Mouse (Mus musculus) intestine, embryonic 15.5 days (tissue): Measurements from ENCODE around the gene Map1a. TPM values are rescaled to one million over a fixed set of nuclear protein-coding genes. Genes with fewer than 3 reads are reported as not detected.
A peak's percentile ranks its signal among the peaks of the same experiment; 100 is the strongest.

ENCODE experiments used
- ATAC-seq: fragments of 200-750 bp; cut with Nextera tagmentation; 2 replicates; pipeline ENCODE4 v1.8.0; 2017; ENCODE audit warnings: moderate TSS enrichment, moderate library complexity
- H3K27ac ChIP-seq: fragments of 300-500 bp; sonication (generic); 2 replicates; pipeline ENCODE4 v1.5.1; 2015; ENCODE audit warnings: mild to moderate bottlenecking, inconsistent platforms
- H3K27me3 ChIP-seq: fragments of 300-500 bp; sonication (generic); replicated peaks from 2 replicates; pipeline ENCODE4 v1.6.1; 2015; ENCODE audit warnings: inconsistent platforms
- H3K36me3 ChIP-seq: fragments of 300-500 bp; sonication (generic); 2 replicates; pipeline ENCODE4 v1.6.1; 2015; ENCODE audit warnings: inconsistent platforms
- H3K4me1 ChIP-seq: fragments of 300-500 bp; sonication (generic); replicated peaks from 2 replicates; pipeline ENCODE4 v1.6.1; 2015; ENCODE audit warnings: inconsistent platforms
- H3K4me2 ChIP-seq: fragments of 300-500 bp; sonication (generic); replicated peaks from 2 replicates; pipeline ENCODE4 v1.6.1; 2015; ENCODE audit warnings: mild to moderate bottlenecking, inconsistent platforms
- H3K4me3 ChIP-seq: fragments of 300-500 bp; sonication (generic); replicated peaks from 2 replicates; pipeline ENCODE4 v1.5.1; 2015; ENCODE audit warnings: inconsistent platforms
- H3K9ac ChIP-seq: fragments of 300-500 bp; sonication (generic); 2 replicates; pipeline ENCODE4 v1.6.1; 2015; ENCODE audit warnings: inconsistent platforms
- H3K9me3 ChIP-seq: fragments of 300-500 bp; sonication (generic); 2 replicates; pipeline ENCODE4 v1.6.1; 2016; ENCODE audit warnings: inconsistent platforms
- WGBS: fragments of 180-500 bp; shearing (Covaris S2); methylation state at CpG from one replicate; pipeline ENCODE4 v1.1.7; 2015; 5-methylcytosine and 5-hydroxymethylcytosine counted together
- polyA plus RNA-seq: library from polyadenylated mRNA; unstranded; fragments of >200 nt; fragmentation: Nextera tagmentation; extraction: Ambion mirVana; gene quantifications from 2 replicates; pipeline ENCODE4 v1.2.1, GENCODE M21; 2015

The Map1a gene
- polyA plus RNA-seq, 1 experiment from 2014 or later, result 2.7 TPM

DNA sequence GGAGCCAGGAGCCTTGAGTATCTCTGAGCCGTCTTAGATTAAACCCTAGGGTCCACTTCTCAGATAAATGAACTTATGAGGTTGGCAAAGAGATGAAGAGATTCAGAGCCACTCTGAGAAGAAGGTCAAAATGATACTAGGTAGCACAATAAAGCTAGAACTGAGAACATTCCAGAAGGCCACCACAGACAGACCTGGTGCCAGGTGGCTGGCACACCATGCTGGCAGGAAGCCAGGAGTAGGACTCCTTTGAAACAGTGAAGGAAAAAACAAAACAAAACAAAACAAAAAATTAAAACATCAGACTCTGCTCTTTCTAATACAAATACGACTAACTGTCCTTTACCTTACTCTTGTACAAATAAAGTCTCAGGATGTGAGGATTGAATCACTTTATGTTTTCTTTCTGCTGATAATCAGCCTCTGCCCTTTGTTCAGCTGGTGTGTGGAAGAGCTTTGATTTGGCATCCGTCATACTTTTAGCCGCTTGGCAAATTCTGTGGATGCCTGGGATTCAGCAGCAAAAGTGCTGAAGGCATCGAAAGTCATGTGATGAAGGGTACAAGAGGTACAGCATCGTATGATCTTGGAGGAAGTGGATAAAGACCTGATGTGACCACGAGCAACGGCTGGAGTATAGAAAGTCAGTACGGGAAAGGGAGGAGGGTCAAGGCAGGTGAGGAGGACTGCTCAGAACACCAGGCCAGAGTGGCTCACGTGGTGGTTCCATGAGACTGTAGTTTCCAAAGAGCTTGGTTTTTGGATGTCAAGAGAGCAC is 34.5 kb downstream of the Map1a start:
- Histone ChIP-seq H3K9ac (no peak overlapping the region), H3K27ac (no peak overlapping the region), H3K4me3 (no peak overlapping the region), H3K4me2 (no peak overlapping the region), H3K4me1 (no peaks in the 10 kb centered on the region), H3K36me3 (peaks cover 4% of the 10 kb centered on the region; the same call in 1 of the 2 replicates), H3K9me3 (no peaks in the 10 kb centered on the region), H3K27me3 (no peaks in the 10 kb centered on the region)
- 84% methylated on average over 10 of the region's 10 CpGs for WGBS
- ATAC-seq, result no peak

DNA sequence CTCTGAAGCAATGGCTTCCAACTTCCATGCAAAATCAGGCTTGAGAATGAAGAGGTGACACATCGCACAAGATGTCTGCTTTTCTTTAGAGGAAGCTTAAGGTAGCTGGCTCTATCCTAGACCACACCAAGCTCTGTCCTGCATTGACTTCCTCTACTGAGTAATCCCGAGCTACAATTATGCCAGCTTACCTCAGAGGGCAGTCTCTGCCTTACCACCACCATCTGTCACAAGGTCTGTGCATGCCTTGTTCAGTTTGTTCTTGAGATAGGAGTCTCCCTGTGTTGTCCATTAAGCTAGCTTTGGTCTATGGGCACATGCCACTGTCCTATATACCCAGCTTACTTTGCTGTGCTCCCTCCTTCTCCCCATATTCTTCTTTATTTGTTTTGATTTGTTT is 40.1 kb downstream of the Map1a start:
- 94% methylated on average over 2 of the region's 2 CpGs for WGBS
- no peaks in the 10 kb centered on the region for H3K9me3 ChIP-seq
- H3K4me3 ChIP-seq, result no peak overlapping the region
- H3K27me3 ChIP-seq, result no peaks in the 10 kb centered on the region
- H3K4me2 ChIP-seq, result no peak overlapping the region
- no peak overlapping the region for H3K27ac ChIP-seq
- no peaks in the 10 kb centered on the region for H3K4me1 ChIP-seq
- no peak for ATAC-seq
- no peaks in the 10 kb centered on the region for H3K36me3 ChIP-seq
- no peak overlapping the region for H3K9ac ChIP-seq

DNA sequence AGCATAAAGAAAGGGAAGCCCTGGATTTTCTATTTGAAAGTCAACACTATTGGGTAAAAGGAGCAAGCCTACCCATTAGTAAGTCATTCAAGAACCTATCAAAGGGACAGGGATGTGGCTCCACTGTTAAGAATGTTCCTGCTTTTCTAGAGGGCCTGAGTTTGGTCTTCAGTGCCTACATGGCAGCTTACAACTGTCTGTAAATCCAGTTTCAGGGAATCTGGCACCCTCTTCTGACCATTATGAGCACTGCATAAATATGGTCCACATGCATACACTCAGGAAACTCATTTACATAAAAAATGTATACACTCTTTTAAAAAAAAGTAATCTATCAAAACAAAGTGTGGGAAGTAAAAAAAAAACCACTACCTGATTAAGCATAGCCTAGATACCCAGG is 49.7 kb downstream of the Map1a start:
- H3K4me1 ChIP-seq, result no peaks in the 10 kb centered on the region
- no peak overlapping the region for H3K27ac ChIP-seq
- H3K9me3 ChIP-seq, result no peaks in the 10 kb centered on the region
- H3K27me3 ChIP-seq, result no peaks in the 10 kb centered on the region
- no peaks in the 10 kb centered on the region for H3K36me3 ChIP-seq
- H3K4me2 ChIP-seq, result no peak overlapping the region
- H3K4me3 ChIP-seq, result no peak overlapping the region
- no peak overlapping the region for H3K9ac ChIP-seq
- ATAC-seq, result no peak

DNA sequence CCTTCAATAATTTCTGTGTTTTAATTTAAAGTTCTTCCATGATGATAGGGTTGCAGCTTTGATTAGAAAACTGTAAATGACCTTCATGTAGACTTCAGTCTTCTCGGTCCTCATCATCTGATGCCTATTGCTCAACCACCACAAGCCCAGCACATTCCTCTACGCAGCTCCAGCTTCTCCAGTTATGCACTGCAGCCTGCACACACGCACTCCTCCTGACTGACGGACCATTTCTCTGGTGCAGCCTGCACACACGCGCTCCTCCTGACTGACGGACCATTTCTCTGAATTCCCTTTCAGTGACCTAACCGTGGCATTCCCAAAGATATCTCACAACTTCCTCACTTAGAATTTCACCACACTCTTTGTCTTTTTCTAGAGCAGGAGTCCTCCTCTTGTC is 63.8 kb downstream of the Map1a start:
- H3K27ac ChIP-seq, result no peak overlapping the region
- H3K4me2 ChIP-seq, result no peak overlapping the region
- no peaks in the 10 kb centered on the region for H3K27me3 ChIP-seq
- no peak for ATAC-seq
- H3K36me3 ChIP-seq, result no peaks in the 10 kb centered on the region
- H3K4me1 ChIP-seq, result peaks cover 4% of the 10 kb centered on the region
- WGBS, result 69% methylated on average over 8 of the region's 8 CpGs
- H3K9ac ChIP-seq, result no peak overlapping the region
- H3K4me3 ChIP-seq, result no peak overlapping the region
- no peaks in the 10 kb centered on the region for H3K9me3 ChIP-seq

DNA sequence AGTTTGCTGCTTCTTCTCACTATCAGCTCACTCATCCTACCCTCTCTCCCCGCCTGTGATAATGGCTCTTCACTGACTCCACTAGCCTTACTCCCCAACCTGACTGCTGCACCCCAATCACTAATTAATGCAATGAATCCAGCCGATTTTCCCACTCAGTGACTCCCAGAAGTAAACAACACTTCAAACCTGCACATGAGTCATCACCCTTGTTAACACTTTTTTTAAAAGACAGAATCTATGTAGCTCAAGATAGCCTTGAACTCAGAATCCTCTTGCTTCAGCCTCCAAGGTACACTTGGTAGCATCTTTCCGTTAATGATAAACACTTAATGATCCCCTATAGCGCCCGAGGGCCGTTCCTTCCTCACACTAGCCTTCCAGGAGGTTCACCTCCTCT is 65.0 kb downstream of the Map1a start:
- no peak for ATAC-seq
- peaks cover 10% of the 10 kb centered on the region for H3K4me1 ChIP-seq
- no peaks in the 10 kb centered on the region for H3K36me3 ChIP-seq
- H3K4me3 ChIP-seq, result peak overlapping the region; percentile 68
- H3K9ac ChIP-seq, result peak overlapping the region; percentile 73
- WGBS, result 5% methylated on average over 6 of the region's 6 CpGs
- peak overlapping the region; percentile 75 for H3K4me2 ChIP-seq
- 0 out of 2 replicates have a peak overlapping the region, but pooled peaks have one; percentile 14 for H3K27ac ChIP-seq
- H3K9me3 ChIP-seq, result no peaks in the 10 kb centered on the region
- no peaks in the 10 kb centered on the region for H3K27me3 ChIP-seq

DNA sequence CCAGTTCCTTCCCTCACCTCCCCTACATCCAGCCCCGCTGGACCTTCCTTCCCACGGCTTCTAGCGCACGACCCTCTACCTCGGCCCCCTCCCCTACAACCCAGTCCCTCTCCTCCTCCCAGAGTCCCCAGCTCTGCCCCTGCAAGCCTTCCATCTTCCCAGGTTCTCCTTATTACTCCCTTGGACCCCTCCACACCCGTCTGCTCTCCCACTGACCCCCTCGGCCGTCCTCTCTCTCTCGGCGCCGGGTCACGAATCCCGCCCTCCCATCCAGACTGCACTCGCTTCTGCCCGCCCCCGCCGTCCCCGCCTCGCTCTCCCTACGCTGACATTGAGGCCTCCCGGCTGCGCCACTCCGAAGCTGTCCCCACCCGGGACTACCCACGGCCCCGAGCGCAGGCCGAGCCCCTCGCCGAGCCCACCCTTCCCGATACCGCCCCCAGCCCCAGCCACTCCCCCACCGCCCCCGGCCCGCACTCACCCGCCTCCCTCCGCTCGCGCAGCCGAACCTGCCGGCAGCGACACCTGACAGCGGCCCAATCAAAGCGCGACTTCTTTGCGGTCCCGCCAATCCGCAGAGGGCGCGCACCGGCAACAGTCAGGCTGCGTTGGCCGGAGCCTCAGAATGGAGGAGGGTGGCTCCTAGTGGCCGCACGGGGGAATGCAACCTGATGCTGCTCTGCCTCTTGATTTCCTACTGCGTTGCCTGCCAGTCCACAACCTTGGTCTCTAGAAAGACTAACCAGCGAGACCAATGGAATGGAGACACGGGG is 65.6 kb downstream of the Map1a start, which contains the start of gene Ppip5k1:
Gene Ppip5k1, minus strand, starts transcription at position 577 of the 773 bp plus-strand sequence.
- no peaks in the 10 kb centered on the region for H3K27me3 ChIP-seq
- H3K4me3 ChIP-seq, result peak within 1 kb of the TSS; percentile 68
- no peaks in the 10 kb centered on the region for H3K9me3 ChIP-seq
- peaks cover 13% of the 10 kb centered on the region for H3K4me1 ChIP-seq
- 0 out of 2 replicates have a peak within 1 kb of the TSS, but pooled peaks have one; percentile 14 for H3K27ac ChIP-seq
- no peaks in the 10 kb centered on the region for H3K36me3 ChIP-seq
- under 1% methylated on average over 52 of the region's 58 CpGs for WGBS
- peak within 1 kb of the TSS; percentile 73 for H3K9ac ChIP-seq
- ATAC-seq, result peak; percentile 92
- H3K4me2 ChIP-seq, result peak within 1 kb of the TSS; percentile 75

DNA sequence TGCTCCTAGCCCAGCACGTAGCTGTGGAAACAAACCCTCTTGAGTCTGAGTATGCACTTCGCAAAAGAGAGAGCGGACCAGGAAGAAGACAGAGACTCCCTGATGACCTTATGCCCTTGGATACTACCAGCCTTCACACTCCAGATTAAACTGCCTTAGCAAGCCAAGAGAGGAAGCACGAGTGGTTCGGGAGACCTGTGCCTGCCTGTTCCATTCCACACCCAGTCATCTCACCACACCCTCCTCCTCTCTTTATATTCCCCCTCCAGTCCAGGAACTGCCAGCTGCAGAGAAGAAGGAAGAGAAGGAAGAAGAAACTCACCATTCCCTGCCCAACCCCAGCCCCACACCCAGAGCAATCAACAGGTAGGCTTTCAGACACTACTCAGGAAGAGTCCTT is 68.1 kb downstream of the Map1a start, which contains the start of gene Ckmt1:
Gene Ckmt1, plus strand, starts transcription at position 221 of the 400 bp plus-strand sequence.
- no peaks in the 10 kb centered on the region for H3K27me3 ChIP-seq
- H3K4me2 ChIP-seq, result peak within 1 kb of the TSS; percentile 61
- peak within 1 kb of the TSS; percentile 41 for H3K9ac ChIP-seq
- ATAC-seq, result peak; percentile 63
- 36% methylated on average over 5 of the region's 5 CpGs for WGBS
- no peaks in the 10 kb centered on the region for H3K9me3 ChIP-seq
- H3K4me1 ChIP-seq, result peaks cover 13% of the 10 kb centered on the region
- H3K36me3 ChIP-seq, result no peaks in the 10 kb centered on the region
- peak within 1 kb of the TSS; percentile 84 for H3K27ac ChIP-seq
- peak within 1 kb of the TSS; percentile 40 for H3K4me3 ChIP-seq

DNA sequence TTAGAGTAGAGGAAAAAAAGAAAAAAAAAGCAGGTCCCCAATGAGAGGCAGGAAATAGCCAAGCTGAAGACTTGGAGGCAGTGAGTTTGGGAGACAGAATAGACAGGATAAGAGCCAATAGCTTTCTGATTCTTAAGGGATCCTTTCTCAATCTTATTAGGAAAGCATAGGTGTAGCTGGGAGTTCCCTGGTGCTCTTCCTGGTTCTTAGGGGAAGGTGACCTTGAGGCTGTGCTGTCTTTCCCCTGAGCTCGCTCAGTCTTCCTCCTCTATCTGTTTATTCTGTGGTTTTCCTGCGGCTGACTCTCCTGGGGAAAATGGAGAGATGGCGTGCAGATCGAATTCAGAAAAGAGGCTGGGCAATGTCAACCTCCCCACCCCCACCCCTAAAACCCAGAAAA is 68.6 kb downstream of the Map1a start:
- peak overlapping the region; percentile 84 for H3K27ac ChIP-seq
- peaks cover 13% of the 10 kb centered on the region for H3K4me1 ChIP-seq

DNA sequence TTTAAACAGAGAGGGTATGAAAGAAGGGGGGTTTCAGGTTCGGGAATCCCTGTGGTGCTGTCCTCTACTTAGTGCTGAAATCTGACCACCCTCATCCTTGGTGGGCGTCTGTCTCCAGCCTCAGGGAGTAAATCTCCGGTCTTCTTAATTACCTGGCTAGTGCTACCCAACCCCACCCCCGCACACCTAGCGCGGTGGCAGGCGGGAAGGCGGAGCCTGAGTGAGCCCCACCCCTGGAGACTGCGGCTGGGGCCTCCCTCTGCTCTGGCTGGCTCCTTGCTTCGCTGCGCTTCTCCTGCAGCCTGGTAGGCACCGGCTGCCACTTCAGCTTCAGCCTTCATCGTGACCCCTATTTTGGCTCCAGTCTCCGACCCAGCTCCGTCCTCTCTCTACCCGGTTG is 69.0 kb downstream of the Map1a start:
- Histone ChIP-seq H3K27me3 (no peaks in the 10 kb centered on the region), H3K9me3 (no peaks in the 10 kb centered on the region), H3K27ac (peak overlapping the region; percentile 84), H3K36me3 (no peaks in the 10 kb centered on the region), H3K4me1 (peaks cover 13% of the 10 kb centered on the region), H3K4me3 (peak overlapping the region; percentile 40), H3K4me2 (peak overlapping the region; percentile 61), H3K9ac (peak overlapping the region; percentile 41)
- WGBS, result under 1% methylated on average over 16 of the region's 16 CpGs
- peak; percentile 84 for ATAC-seq

More for the DNA sequence above, 68.6 kb downstream of the Map1a start:
- Histone ChIP-seq H3K4me2 (peak overlapping the region; percentile 61), H3K36me3 (no peaks in the 10 kb centered on the region), H3K4me3 (peak overlapping the region; percentile 40), H3K9ac (no peak overlapping the region), H3K9me3 (no peaks in the 10 kb centered on the region), H3K27me3 (no peaks in the 10 kb centered on the region)
- peak; percentile 40 for ATAC-seq
- WGBS, result 3% methylated on average over 4 of the region's 4 CpGs

DNA sequence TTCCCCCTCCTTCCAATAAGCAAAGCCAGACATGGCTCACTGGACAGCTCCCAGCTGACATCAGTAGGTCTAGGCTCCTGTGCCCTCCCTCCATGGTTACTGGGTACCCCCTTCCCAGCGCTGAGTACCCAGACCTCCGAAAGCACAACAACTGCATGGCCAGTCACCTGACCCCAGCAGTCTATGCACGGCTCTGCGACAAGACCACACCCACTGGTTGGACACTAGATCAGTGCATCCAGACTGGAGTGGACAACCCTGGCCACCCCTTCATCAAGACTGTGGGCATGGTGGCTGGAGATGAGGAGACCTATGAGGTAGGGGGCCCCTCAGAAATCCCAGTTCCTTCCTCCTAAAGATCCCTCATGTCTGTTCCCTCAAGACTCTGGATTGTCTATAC is 70.1 kb downstream of the Map1a start:
- Histone ChIP-seq H3K4me1 (peaks cover 9% of the 10 kb centered on the region; the same call in 1 of the 2 replicates), H3K9me3 (no peaks in the 10 kb centered on the region), H3K4me3 (no peak overlapping the region), H3K4me2 (peak overlapping the region; percentile 61; the same call in 1 of the 2 replicates), H3K27me3 (no peaks in the 10 kb centered on the region), H3K9ac (no peak overlapping the region), H3K27ac (no peak overlapping the region), H3K36me3 (no peaks in the 10 kb centered on the region)
- WGBS, result 44% methylated on average over 4 of the region's 4 CpGs
- ATAC-seq, result no peak
